Mouse (Mus musculus) midbrain, embryonic 14.5 days (tissue): ENCODE results near the gene Ccdc150. TPM values are rescaled to one million over a fixed set of nuclear protein-coding genes. Genes with fewer than 3 reads are reported as not detected.

Experiments used
- ATAC-seq: fragments of 200-750 bp; cut with Nextera tagmentation; 2 replicates; pipeline ENCODE4 v1.8.0; 2017; ENCODE audit warnings: moderate number of reproducible peaks, moderate library complexity; ENCODE audit not compliant: low FRiP score, low TSS enrichment
- DNase-seq: peaks from one replicate; pipeline ENCODE4 v3.0.0-alpha.2; 2015
- H3K27ac ChIP-seq: fragments of 300-500 bp; sonication (generic); replicated peaks from 2 replicates; pipeline ENCODE4 v1.5.1; 2014; ENCODE audit warnings: mild to moderate bottlenecking, low read depth, low read length, moderate library complexity
- H3K27me3 ChIP-seq: fragments of 300-500 bp; sonication (generic); 2 replicates; pipeline ENCODE4 v1.6.1; 2014; ENCODE audit warnings: low read length, control low read depth, mixed read lengths; ENCODE audit not compliant: control insufficient read depth, insufficient read depth
- H3K36me3 ChIP-seq: fragments of 300-500 bp; sonication (generic); 2 replicates; pipeline ENCODE4 v1.6.1; 2014; ENCODE audit warnings: low read length, control low read depth; ENCODE audit not compliant: control insufficient read depth, insufficient read depth
- H3K4me1 ChIP-seq: fragments of 300-500 bp; sonication (generic); 2 replicates; pipeline ENCODE4 v1.6.1; 2014; ENCODE audit warnings: mild to moderate bottlenecking, antibody characterized with exemption, low read length, control low read depth; ENCODE audit not compliant: control insufficient read depth, insufficient read depth
- H3K4me2 ChIP-seq: fragments of 300-500 bp; sonication (generic); 2 replicates; pipeline ENCODE4 v1.6.1; 2014; ENCODE audit warnings: mild to moderate bottlenecking, low read length, moderate library complexity
- H3K4me3 ChIP-seq: fragments of 300-500 bp; sonication (generic); replicated peaks from 2 replicates; pipeline ENCODE4 v1.5.1; 2014; ENCODE audit warnings: low read depth, low read length
- H3K9ac ChIP-seq: fragments of 300-500 bp; sonication (generic); replicated peaks from 2 replicates; pipeline ENCODE4 v1.6.1; 2014; ENCODE audit warnings: mild to moderate bottlenecking, low read length, moderate library complexity
- H3K9me3 ChIP-seq: fragments of 300-500 bp; sonication (generic); 2 replicates; pipeline ENCODE4 v1.6.1; 2016; ENCODE audit warnings: low read length, control low read depth, mixed read lengths; ENCODE audit not compliant: control insufficient read depth
- WGBS: fragments of 180-500 bp; shearing (Covaris S2); extraction: QIAGEN DNeasy Blood & Tissue Kit; methylation state at CpG from one replicate; pipeline ENCODE4 v1.1.7; 2014; 5-methylcytosine and 5-hydroxymethylcytosine counted together
- polyA plus RNA-seq: library from polyadenylated mRNA; unstranded; fragments of >200 nt; fragmentation: Nextera tagmentation; extraction: Ambion mirVana; gene quantifications from 2 replicates; pipeline ENCODE4 v1.2.1, GENCODE M21; 2014

Ccdc150 gene
- polyA plus RNA-seq, 1 experiment from 2014 or later, result not detected

DNA sequence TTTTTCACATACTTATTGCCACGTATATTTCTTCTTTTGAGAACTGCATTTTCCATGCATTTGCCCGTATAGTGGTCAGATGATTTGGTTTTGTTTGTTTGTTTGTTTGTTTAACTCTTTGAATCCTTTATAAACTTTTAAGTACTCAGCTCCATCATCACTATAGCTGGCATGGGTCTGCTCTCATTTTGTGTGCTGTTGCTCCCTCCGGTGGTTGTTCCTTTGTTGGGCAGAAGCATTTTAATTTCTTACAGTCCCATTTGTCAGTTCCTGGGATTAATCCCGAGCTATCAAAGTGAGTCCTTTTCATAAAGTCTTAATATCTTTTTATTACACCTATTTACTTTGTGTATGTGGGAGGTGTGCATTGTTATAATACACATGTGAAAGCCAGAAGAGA is 82.5 kb downstream of the Ccdc150 start:
- WGBS, result 56% methylated on average over 4 of the region's 4 CpGs
- peak; percentile 63 for DNase-seq

DNA sequence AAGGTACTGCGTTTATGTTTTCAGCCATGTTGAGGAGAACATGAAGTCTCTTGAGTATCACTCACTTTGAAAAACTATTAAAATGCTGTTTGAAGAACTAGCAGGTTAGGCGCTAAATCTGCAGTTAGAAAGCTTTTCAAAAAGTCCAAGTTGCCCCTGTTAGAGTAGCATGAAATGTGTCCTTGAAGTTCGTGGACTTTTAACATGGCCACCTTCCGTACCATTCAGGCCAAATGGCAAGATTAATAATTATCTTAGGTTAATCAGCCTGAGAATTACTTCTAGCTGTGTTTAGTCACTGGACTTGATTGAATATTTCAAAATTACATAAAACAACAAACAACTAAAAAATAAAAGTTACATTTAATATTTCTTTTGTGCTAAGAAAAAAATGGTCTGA is 104.3 kb downstream of the Ccdc150 start:
- WGBS, result 91% methylated on average over 4 of the region's 4 CpGs
- no peaks in the 10 kb centered on the region for H3K4me1 ChIP-seq
- ATAC-seq, result no peak

More for the DNA sequence above, 82.5 kb downstream of the Ccdc150 start:
- no peak for ATAC-seq
- H3K36me3 ChIP-seq, result no peaks in the 10 kb centered on the region
- no peak overlapping the region for H3K27ac ChIP-seq
- no peaks in the 10 kb centered on the region for H3K4me1 ChIP-seq
- no peaks in the 10 kb centered on the region for H3K27me3 ChIP-seq
- no peak overlapping the region for H3K4me3 ChIP-seq
- H3K4me2 ChIP-seq, result no peak overlapping the region
- H3K9ac ChIP-seq, result no peak overlapping the region
- H3K9me3 ChIP-seq, result no peaks in the 10 kb centered on the region

DNA sequence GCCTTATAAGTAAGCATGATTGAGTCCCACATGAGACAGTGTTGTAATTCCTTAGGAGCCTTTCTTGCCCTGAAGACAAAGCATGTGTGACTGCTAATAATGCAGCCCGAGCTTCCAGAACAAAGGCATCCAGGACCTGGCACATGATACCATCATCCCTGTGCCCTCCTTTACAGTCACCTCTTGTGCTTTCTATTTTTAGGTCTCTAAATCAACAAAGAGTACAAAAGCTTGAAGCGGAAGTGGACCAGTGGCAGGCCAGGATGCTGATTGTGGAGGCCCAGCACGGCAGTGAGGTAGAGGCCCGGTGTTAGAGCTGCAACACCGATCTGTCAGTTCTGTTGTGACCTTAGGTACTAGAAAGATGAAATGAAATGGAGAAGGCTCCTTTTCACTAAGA is 105.0 kb downstream of the Ccdc150 start:
- Histone ChIP-seq H3K36me3 (no peaks in the 10 kb centered on the region), H3K4me2 (no peak overlapping the region), H3K27ac (no peak overlapping the region), H3K9ac (no peak overlapping the region), H3K4me3 (no peak overlapping the region), H3K9me3 (no peaks in the 10 kb centered on the region), H3K27me3 (no peaks in the 10 kb centered on the region), H3K4me1 (no peaks in the 10 kb centered on the region)
- 86% methylated on average over 5 of the region's 5 CpGs for WGBS
- DNase-seq, result no peak
- no peak for ATAC-seq

More for the DNA sequence above, 104.3 kb downstream of the Ccdc150 start:
- Histone ChIP-seq H3K27me3 (no peaks in the 10 kb centered on the region), H3K4me3 (no peak overlapping the region), H3K9ac (no peak overlapping the region), H3K27ac (no peak overlapping the region), H3K4me2 (no peak overlapping the region), H3K36me3 (no peaks in the 10 kb centered on the region), H3K9me3 (no peaks in the 10 kb centered on the region)
- no peak for DNase-seq

DNA sequence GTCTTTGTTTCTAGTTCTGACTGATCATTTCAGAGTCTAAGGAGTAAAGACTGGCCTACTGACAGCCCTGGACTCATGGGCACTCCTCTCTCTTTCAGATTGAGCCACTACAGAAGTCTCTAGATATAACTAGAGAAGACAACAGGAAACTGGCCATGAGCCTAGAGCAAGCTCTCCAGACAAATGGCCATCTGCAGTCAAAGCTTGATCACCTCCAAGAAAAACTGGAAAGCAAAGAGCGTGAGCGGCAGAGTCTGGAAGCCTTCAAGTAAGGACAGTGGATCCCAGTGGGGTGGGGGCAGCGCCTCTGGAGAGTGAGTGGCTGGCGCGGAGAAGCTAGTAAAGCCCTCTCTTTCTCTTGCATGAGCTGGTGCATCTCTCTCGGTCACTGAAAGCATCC is 106.1 kb downstream of the Ccdc150 start:
- ATAC-seq (no peak), DNase-seq (no peak)
- no peaks in the 10 kb centered on the region for H3K36me3 ChIP-seq
- no peaks in the 10 kb centered on the region for H3K9me3 ChIP-seq
- no peak overlapping the region for H3K4me2 ChIP-seq
- no peaks in the 10 kb centered on the region for H3K4me1 ChIP-seq
- no peaks in the 10 kb centered on the region for H3K27me3 ChIP-seq
- H3K4me3 ChIP-seq, result no peak overlapping the region
- 85% methylated on average over 6 of the region's 6 CpGs for WGBS
- no peak overlapping the region for H3K27ac ChIP-seq
- no peak overlapping the region for H3K9ac ChIP-seq

DNA sequence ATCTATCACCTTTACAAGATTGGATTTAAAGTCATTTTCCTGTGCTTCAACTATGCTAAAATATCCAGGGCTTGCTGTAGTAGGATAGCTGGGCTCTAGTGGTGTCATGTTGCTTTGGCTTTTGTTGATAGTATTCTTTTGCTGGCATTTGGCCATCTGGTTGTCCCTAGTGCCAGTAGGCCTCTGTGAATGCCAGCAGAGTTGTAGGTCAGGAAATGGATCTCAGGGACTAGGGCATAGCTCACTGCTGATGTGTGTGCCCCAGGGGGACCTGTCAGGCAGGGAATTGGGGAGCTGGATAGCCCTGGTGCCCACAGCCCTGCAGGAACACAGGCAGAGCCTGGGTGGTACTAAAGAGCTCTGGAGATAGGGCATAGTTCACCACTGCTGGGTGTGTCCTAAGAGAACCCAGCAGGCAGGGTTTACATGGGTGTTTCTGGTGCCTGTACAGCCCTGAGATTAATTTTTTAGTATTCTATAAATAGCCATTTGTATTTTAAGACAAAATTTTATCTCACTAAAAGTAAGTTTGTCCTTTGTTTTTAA is 127.1 kb downstream of the Ccdc150 start:
- Histone ChIP-seq H3K4me1 (no peaks in the 10 kb centered on the region), H3K9ac (no peak overlapping the region), H3K27me3 (no peaks in the 10 kb centered on the region), H3K9me3 (no peaks in the 10 kb centered on the region), H3K4me3 (no peak overlapping the region), H3K27ac (no peak overlapping the region), H3K36me3 (no peaks in the 10 kb centered on the region), H3K4me2 (no peak overlapping the region)
- DNase-seq (peak; percentile 4), ATAC-seq (no peak)

DNA sequence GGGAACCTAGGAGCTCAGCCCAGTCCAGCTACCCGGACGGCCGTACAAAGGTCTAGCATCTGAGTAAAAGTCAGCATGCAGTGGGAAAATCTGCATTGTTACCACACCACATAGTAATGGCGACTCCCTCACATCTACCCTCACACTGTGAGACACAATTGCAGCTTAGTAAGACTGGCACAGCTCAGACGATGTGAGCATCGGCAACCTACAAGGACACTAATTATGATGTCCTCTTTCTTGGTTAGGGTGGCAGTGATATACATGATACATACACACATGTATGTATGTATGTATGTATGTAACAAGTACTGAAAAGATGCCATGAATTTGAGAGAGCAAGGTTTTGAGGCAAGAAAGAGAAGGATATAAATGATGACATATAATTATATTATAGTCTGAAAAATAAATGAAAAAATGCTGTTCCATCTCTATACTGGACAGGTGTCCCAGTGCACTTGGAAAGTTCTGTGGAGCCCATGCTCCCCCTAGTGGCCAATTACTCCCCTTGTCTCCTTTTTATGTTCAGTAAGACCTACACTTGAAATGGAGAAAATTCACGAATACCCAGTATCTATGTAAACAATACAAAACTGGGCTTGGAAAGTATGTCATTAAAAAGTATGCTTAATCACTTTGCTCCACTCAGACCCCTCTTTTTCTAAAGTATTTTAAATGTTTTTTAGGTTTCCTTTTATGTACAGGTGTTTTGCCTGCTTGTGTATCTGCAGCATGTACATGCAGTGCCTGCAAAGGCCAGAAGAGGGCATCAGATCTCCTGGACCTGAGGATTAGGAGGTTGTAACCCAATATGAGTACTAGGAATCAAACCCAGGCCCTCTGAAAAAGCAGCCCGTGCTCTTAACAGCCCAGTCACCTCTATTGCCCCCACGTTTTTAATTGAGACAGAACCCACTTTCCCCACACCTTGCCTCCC is 130.8 kb downstream of the Ccdc150 start:
- Histone ChIP-seq H3K9me3 (no peaks in the 10 kb centered on the region), H3K4me1 (no peaks in the 10 kb centered on the region), H3K27ac (no peak overlapping the region), H3K4me3 (no peak overlapping the region), H3K27me3 (no peaks in the 10 kb centered on the region), H3K9ac (no peak overlapping the region), H3K4me2 (no peak overlapping the region), H3K36me3 (no peaks in the 10 kb centered on the region)
- DNase-seq (peak; percentile 88), ATAC-seq (peak; percentile 54; the same call in 1 of the 2 replicates)
- 89% methylated on average over 9 of the region's 9 CpGs for WGBS

DNA sequence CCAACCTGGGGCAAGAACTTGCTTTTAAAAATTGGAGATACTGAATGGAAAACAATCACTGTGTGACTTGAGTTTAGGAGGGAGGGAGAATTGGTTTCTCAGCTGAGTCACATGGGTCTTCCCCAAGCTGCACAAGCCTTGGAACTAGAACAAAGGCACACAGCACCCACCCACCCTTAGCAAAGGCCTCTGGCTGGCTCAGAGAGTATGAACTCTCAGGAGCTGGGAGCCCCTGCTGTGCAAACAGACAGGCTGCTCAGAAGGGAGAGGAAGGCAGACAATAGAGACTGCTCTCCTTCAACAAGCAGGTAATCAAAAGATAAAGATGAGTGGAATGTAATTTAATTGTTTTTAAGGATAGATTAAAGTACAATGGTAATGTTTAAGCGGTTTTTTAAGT is 133.7 kb downstream of the Ccdc150 start:
- ATAC-seq (no peak), DNase-seq (no peak)
- no peaks in the 10 kb centered on the region for H3K4me1 ChIP-seq
- H3K4me3 ChIP-seq, result no peak overlapping the region
- no peaks in the 10 kb centered on the region for H3K36me3 ChIP-seq
- H3K27ac ChIP-seq, result no peak overlapping the region
- H3K9ac ChIP-seq, result no peak overlapping the region
- H3K9me3 ChIP-seq, result no peaks in the 10 kb centered on the region
- no peaks in the 10 kb centered on the region for H3K27me3 ChIP-seq
- H3K4me2 ChIP-seq, result no peak overlapping the region
- 8% methylated on average over 1 of the region's 1 CpGs for WGBS

DNA sequence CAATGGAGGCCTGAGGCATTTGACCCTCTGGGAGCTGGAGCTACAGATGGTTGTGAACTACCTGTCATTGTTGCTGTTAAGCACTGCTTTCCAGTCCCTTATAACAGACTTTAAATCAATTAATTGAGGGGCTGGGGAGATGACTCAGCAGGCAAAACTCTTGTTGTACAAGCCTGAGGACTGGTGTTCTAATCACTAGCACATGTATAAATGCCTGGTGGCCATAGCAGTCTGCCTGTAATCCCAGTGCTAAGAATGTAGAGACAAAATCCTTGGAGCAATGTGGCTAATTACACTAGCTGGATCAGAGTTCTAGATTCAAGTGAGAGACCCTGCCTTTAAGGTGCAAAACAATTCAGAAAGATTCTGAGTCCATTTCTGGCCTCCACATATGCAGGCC is 152.3 kb downstream of the Ccdc150 start:
- Histone ChIP-seq H3K36me3 (peaks cover 49% of the 10 kb centered on the region), H3K27me3 (no peaks in the 10 kb centered on the region), H3K4me2 (no peak overlapping the region), H3K4me1 (no peaks in the 10 kb centered on the region), H3K9me3 (no peaks in the 10 kb centered on the region), H3K27ac (no peak overlapping the region), H3K9ac (no peak overlapping the region), H3K4me3 (no peak overlapping the region)
- ATAC-seq (no peak), DNase-seq (no peak)
